Mouse (Mus musculus) liver, postnatal 0 days (tissue): ENCODE data around the gene Ttll12. TPM values are rescaled to one million over a fixed set of nuclear protein-coding genes. Genes with fewer than 3 reads are reported as not detected.

Experiments used
- ATAC-seq: fragments of 200-750 bp; cut with Nextera tagmentation; 2 replicates; pipeline ENCODE4 v1.8.0; 2017; ENCODE audit warnings: mild to moderate bottlenecking, moderate library complexity
- DNase-seq: peaks from one replicate; pipeline ENCODE4 v3.0.0-alpha.2; 2016
- H3K27ac ChIP-seq: fragments of 300-500 bp; sonication (generic); 2 replicates; pipeline ENCODE4 v1.5.1; 2014; ENCODE audit warnings: antibody characterized with exemption, moderate library complexity, mild to moderate bottlenecking, low read depth
- H3K27me3 ChIP-seq: fragments of 300-500 bp; sonication (generic); 2 replicates; pipeline ENCODE4 v1.6.1; 2014; ENCODE audit warnings: low read length, control low read depth, mixed read lengths; ENCODE audit not compliant: insufficient read depth
- H3K36me3 ChIP-seq: fragments of 300-500 bp; sonication (generic); replicated peaks from 2 replicates; pipeline ENCODE4 v1.6.1; 2014; ENCODE audit warnings: mild to moderate bottlenecking, control low read depth, low read length, moderate library complexity, mixed read lengths; ENCODE audit not compliant: insufficient read depth
- H3K4me1 ChIP-seq: fragments of 300-500 bp; sonication (generic); 2 replicates; pipeline ENCODE4 v1.6.1; 2014; ENCODE audit warnings: antibody characterized with exemption, mild to moderate bottlenecking, control low read depth; ENCODE audit not compliant: insufficient read depth
- H3K4me2 ChIP-seq: fragments of 300-500 bp; sonication (generic); 2 replicates; pipeline ENCODE4 v1.6.1; 2014; ENCODE audit warnings: low read depth, mild to moderate bottlenecking, low read length, moderate library complexity, mixed read lengths
- H3K4me3 ChIP-seq: fragments of 300-500 bp; sonication (generic); 2 replicates; pipeline ENCODE4 v1.5.1; 2014; ENCODE audit warnings: low read depth, low read length
- H3K9ac ChIP-seq: fragments of 300-500 bp; sonication (generic); replicated peaks from 2 replicates; pipeline ENCODE4 v1.6.1; 2014; ENCODE audit warnings: mild to moderate bottlenecking, moderate library complexity
- H3K9me3 ChIP-seq: fragments of 300-500 bp; sonication (generic); 2 replicates; pipeline ENCODE4 v1.6.1; 2016; ENCODE audit warnings: mild to moderate bottlenecking, control low read depth, low read length, mixed read lengths
- CTCF ChIP-seq: sonication (generic); IDR thresholded peaks from 2 replicates; pipeline ENCODE4 v1.5.1; 2016; ENCODE audit warnings: antibody characterized with exemption, low read depth
- EP300 ChIP-seq: IDR thresholded peaks from 2 replicates; pipeline ENCODE4 v1.6.1; 2016; ENCODE audit warnings: antibody characterized with exemption, low read depth, mild to moderate bottlenecking
- WGBS: fragments of 180-500 bp; shearing (Covaris S2); extraction: QIAGEN DNeasy Blood & Tissue Kit; methylation state at CpG from one replicate; pipeline ENCODE4 v1.1.7; 2014; ENCODE audit not compliant: insufficient replicate concordance; 5-methylcytosine and 5-hydroxymethylcytosine counted together
- polyA plus RNA-seq: library from polyadenylated mRNA; unstranded; fragments of >200 nt; fragmentation: Nextera tagmentation; extraction: Ambion mirVana; gene quantifications from 2 replicates; pipeline ENCODE4 v1.2.1, GENCODE M21; 2015

Ttll12 gene
- polyA plus RNA-seq, 1 experiment from 2014 or later = 12.9 TPM

- Histone ChIP-seq H3K4me2 (no peak overlapping the region), H3K4me1 (no peaks in the 10 kb centered on the region), H3K27me3 (no peaks in the 10 kb centered on the region), H3K27ac (no peak overlapping the region), H3K4me3 (no peak overlapping the region), H3K36me3 (no peaks in the 10 kb centered on the region), H3K9ac (no peak overlapping the region), H3K9me3 (no peaks in the 10 kb centered on the region)
- TF ChIP-seq EP300 = no peak
- TF ChIP-seq CTCF = no peak
- DNase-seq (no peak), ATAC-seq (no peak)
- 33% methylated on average over 3 of the region's 3 CpGs for WGBS
Measured at GRCm38 (mm10) chr15:83635251-83635650, 40.3 kb upstream of the Ttll12 start.

GRCm38 (mm10) chr15:83634076-83634475, 39.1 kb upstream of the Ttll12 start:
- 10% methylated on average over 1 of the region's 1 CpGs for WGBS
- no peak overlapping the region for H3K9ac ChIP-seq
- no peak for ATAC-seq

DNA sequence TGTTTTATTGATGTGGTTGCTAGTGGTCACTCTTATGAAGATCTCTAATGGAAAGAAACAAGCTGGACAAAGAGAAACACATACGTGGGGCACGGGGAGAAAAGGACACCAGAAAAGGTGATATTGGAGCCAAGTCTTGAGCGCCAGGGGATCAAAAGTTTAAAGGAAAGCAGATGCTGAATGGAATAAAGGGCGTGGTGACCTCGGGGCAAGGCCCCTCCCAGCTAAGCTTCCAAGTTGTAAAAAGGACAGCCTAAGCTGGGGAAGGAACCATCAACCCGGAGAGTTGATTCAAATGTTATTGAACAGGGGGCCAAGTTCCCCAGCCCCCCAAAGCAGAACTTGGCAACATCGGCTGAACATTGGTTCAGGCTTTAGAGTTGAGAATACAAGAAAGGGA, 36.1 kb upstream of the Ttll12 start:
- H3K9me3 ChIP-seq = no peaks in the 10 kb centered on the region
- no peak overlapping the region for H3K4me2 ChIP-seq
- ATAC-seq (no peak), DNase-seq (no peak)
- H3K4me3 ChIP-seq = no peak overlapping the region
- H3K27ac ChIP-seq = no peak overlapping the region
- no peak overlapping the region for H3K9ac ChIP-seq
- WGBS = 69% methylated on average over 7 of the region's 7 CpGs
- TF ChIP-seq EP300 = no peak
- no peak for TF ChIP-seq CTCF
- H3K27me3 ChIP-seq = no peaks in the 10 kb centered on the region
- no peaks in the 10 kb centered on the region for H3K36me3 ChIP-seq
- no peaks in the 10 kb centered on the region for H3K4me1 ChIP-seq

More at GRCm38 (mm10) chr15:83634076-83634475, 39.1 kb upstream of the Ttll12 start:
- Histone ChIP-seq H3K27ac (no peak overlapping the region), H3K4me3 (no peak overlapping the region), H3K4me1 (no peaks in the 10 kb centered on the region), H3K9me3 (no peaks in the 10 kb centered on the region), H3K36me3 (no peaks in the 10 kb centered on the region), H3K4me2 (no peak overlapping the region), H3K27me3 (no peaks in the 10 kb centered on the region)
- no peak for DNase-seq
- TF ChIP-seq EP300 (no peak), CTCF (peak; percentile 67)

- Histone ChIP-seq H3K4me1 (no peaks in the 10 kb centered on the region), H3K36me3 (no peaks in the 10 kb centered on the region), H3K27me3 (no peaks in the 10 kb centered on the region), H3K9ac (no peak overlapping the region), H3K4me2 (no peak overlapping the region), H3K27ac (no peak overlapping the region), H3K9me3 (no peaks in the 10 kb centered on the region), H3K4me3 (no peak overlapping the region)
- DNase-seq (no peak), ATAC-seq (no peak)
- TF ChIP-seq CTCF (peak; percentile 35), EP300 (no peak)
- 62% methylated on average over 3 of the region's 3 CpGs for WGBS
Measured at GRCm38 (mm10) chr15:83629716-83630115, 34.8 kb upstream of the Ttll12 start.

DNA sequence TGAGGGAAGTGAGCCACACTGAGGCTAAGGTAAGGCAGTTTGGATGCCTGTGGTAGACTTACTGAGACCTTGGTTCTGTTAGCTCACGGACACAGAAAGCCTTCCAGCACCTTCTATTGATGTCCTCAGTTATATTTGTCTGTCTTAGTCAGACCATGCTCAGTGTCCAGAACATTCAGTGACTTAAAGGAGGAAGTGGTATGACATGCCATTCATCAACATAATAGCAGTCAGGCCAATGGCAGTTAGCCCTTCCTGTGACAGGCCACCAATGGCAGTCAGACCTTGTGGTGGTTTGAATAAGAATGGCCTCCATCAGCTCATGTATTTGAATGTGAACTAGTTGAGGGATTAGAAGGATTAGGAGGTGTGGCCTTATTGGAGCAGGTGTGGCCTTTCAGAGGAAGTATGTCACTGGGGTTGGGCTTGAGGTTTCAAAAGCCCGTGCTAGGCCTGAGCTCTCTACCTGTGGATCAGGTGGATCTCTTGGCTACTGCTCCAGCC, 31.2 kb upstream of the Ttll12 start:
- Histone ChIP-seq H3K27me3 (no peaks in the 10 kb centered on the region), H3K4me1 (no peaks in the 10 kb centered on the region), H3K27ac (no peak overlapping the region), H3K4me2 (no peak overlapping the region), H3K4me3 (no peak overlapping the region), H3K9ac (no peak overlapping the region), H3K36me3 (no peaks in the 10 kb centered on the region), H3K9me3 (no peaks in the 10 kb centered on the region)
- 87% methylated on average over 2 of the region's 2 CpGs for WGBS
- TF ChIP-seq CTCF = no peak
- no peak for TF ChIP-seq EP300
- ATAC-seq (no peak), DNase-seq (no peak)

- 68% methylated on average over 3 of the region's 3 CpGs for WGBS
- ATAC-seq (no peak), DNase-seq (no peak)
- H3K4me1 ChIP-seq = no peaks in the 10 kb centered on the region
- no peaks in the 10 kb centered on the region for H3K27me3 ChIP-seq
- no peak overlapping the region for H3K9ac ChIP-seq
- H3K36me3 ChIP-seq = no peaks in the 10 kb centered on the region
- TF ChIP-seq CTCF (no peak), EP300 (no peak)
- H3K4me3 ChIP-seq = no peak overlapping the region
- H3K27ac ChIP-seq = no peak overlapping the region
- no peaks in the 10 kb centered on the region for H3K9me3 ChIP-seq
- no peak overlapping the region for H3K4me2 ChIP-seq
Measured at GRCm38 (mm10) chr15:83615245-83615644, 20.3 kb upstream of the Ttll12 start.
